Mouse (Mus musculus): ENCODE data around the gene Ap4e1. TPM values are rescaled to one million over a fixed set of nuclear protein-coding genes. Genes with fewer than 3 reads are reported as not detected.
"Not testable (repeated sequence)": the region's sequence is repeated elsewhere in the genome, so short reads cannot be mapped to it uniquely, and the experiment has no call there.

Gene Ap4e1
- polyA plus RNA-seq, 1 experiment from 2014 or later, result 12.4 TPM

- Histone ChIP-seq H3K27me3 (ENCODE audit: control insufficient read depth, insufficient read depth, low read depth, low read length) (no peaks in the 10 kb centered on the region), H3K27ac (ENCODE audit: low read length) (peak overlapping the region; percentile 30), H3K4me1 (replicated peaks; ENCODE audit: control insufficient read depth, insufficient read depth, low read length) (peaks cover 10% of the 10 kb centered on the region), H3K36me3 (ENCODE audit: control insufficient read depth, insufficient read depth, low read length) (0 out of 2 replicates have a peak, but pooled peaks cover 2% of the 10 kb centered on the region), H3K4me3 (ENCODE audit: low read length) (peak overlapping the region; percentile 88), H3K9me3 (ENCODE audit: control insufficient read depth, low read length) (no peaks in the 10 kb centered on the region), H3K9ac (ENCODE audit: low read length) (peak overlapping the region; percentile 91), H3K4me2 (ENCODE audit: low read depth, low read length) (peak overlapping the region; percentile 78)
- ATAC-seq (ENCODE audit: low read depth), result no peak
- 18% methylated on average over 11 of the region's 11 CpGs for WGBS
Observed at GRCm38 (mm10) chr2:127069781-127070434, 61.4 kb downstream of the Ap4e1 start.

GRCm38 (mm10) chr2:127070435-127070841 is 61.9 kb downstream of the Ap4e1 start, which contains the start of gene Blvra:
Gene Blvra, plus strand, starts transcription at chr2:127070665.
- Histone ChIP-seq H3K4me1 (replicated peaks; ENCODE audit: control insufficient read depth, insufficient read depth, low read length) (peaks cover 10% of the 10 kb centered on the region), H3K9me3 (ENCODE audit: control insufficient read depth, low read length) (no peaks in the 10 kb centered on the region)
- peak; percentile 100 for ATAC-seq (ENCODE audit: low read depth)

GRCm38 (mm10) chr2:127070879-127071278 is 62.4 kb downstream of the Ap4e1 start:
- Histone ChIP-seq H3K4me3 (ENCODE audit: low read length) (peak overlapping the region; percentile 88), H3K9me3 (ENCODE audit: control insufficient read depth, low read length) (no peaks in the 10 kb centered on the region), H3K27me3 (ENCODE audit: control insufficient read depth, insufficient read depth, low read depth, low read length) (no peaks in the 10 kb centered on the region), H3K4me1 (replicated peaks; ENCODE audit: control insufficient read depth, insufficient read depth, low read length) (peaks cover 10% of the 10 kb centered on the region), H3K27ac (ENCODE audit: low read length) (peak overlapping the region; percentile 47), H3K9ac (ENCODE audit: low read length) (peak overlapping the region; percentile 91), H3K4me2 (ENCODE audit: low read depth, low read length) (peak overlapping the region; percentile 78), H3K36me3 (ENCODE audit: control insufficient read depth, insufficient read depth, low read length) (0 out of 2 replicates have a peak, but pooled peaks cover 2% of the 10 kb centered on the region)
- ATAC-seq (ENCODE audit: low read depth), result no peak
- WGBS, result 6% methylated on average over 9 of the region's 9 CpGs

More at GRCm38 (mm10) chr2:127070435-127070841, 61.9 kb downstream of the Ap4e1 start, which contains the start of gene Blvra:
- WGBS, result 1% methylated on average over 22 of the region's 32 CpGs
- Histone ChIP-seq H3K36me3 (ENCODE audit: control insufficient read depth, insufficient read depth, low read length) (0 out of 2 replicates have a peak, but pooled peaks cover 2% of the 10 kb centered on the region), H3K27me3 (ENCODE audit: control insufficient read depth, insufficient read depth, low read depth, low read length) (no peaks in the 10 kb centered on the region), H3K4me3 (ENCODE audit: low read length) (peak within 1 kb of the TSS; percentile 88), H3K4me2 (ENCODE audit: low read depth, low read length) (peak within 1 kb of the TSS; percentile 78), H3K27ac (ENCODE audit: low read length) (peak within 1 kb of the TSS; percentile 47), H3K9ac (ENCODE audit: low read length) (peak within 1 kb of the TSS; percentile 91)

GRCm38 (mm10) chr2:127074116-127074515 is 65.6 kb downstream of the Ap4e1 start:
- no peak overlapping the region for H3K4me3 ChIP-seq (ENCODE audit: low read length)
- no peak for ATAC-seq (ENCODE audit: low read depth)
- no peak overlapping the region for H3K4me2 ChIP-seq (ENCODE audit: low read depth, low read length)
- H3K27me3 ChIP-seq (ENCODE audit: control insufficient read depth, insufficient read depth, low read depth, low read length), result no peaks in the 10 kb centered on the region
- no peak overlapping the region for H3K9ac ChIP-seq (ENCODE audit: low read length)
- no peaks in the 10 kb centered on the region for H3K36me3 ChIP-seq (ENCODE audit: control insufficient read depth, insufficient read depth, low read length)
- H3K27ac ChIP-seq (ENCODE audit: low read length), result no peak overlapping the region
- no peaks in the 10 kb centered on the region for H3K9me3 ChIP-seq (ENCODE audit: control insufficient read depth, low read length)
- H3K4me1 ChIP-seq (replicated peaks; ENCODE audit: control insufficient read depth, insufficient read depth, low read length), result peaks cover 10% of the 10 kb centered on the region
- WGBS, result 88% methylated on average over 2 of the region's 2 CpGs

- Histone ChIP-seq H3K36me3 (ENCODE audit: control insufficient read depth, insufficient read depth, low read length) (no peaks in the 10 kb centered on the region), H3K27me3 (ENCODE audit: control insufficient read depth, insufficient read depth, low read depth, low read length) (no peaks in the 10 kb centered on the region), H3K9me3 (ENCODE audit: control insufficient read depth, low read length) (no peaks in the 10 kb centered on the region), H3K9ac (ENCODE audit: low read length) (no peak overlapping the region), H3K4me1 (replicated peaks; ENCODE audit: control insufficient read depth, insufficient read depth, low read length) (no peaks in the 10 kb centered on the region), H3K4me2 (ENCODE audit: low read depth, low read length) (no peak overlapping the region), H3K27ac (ENCODE audit: low read length) (no peak overlapping the region), H3K4me3 (ENCODE audit: low read length) (no peak overlapping the region)
- WGBS, result 67% methylated on average over 9 of the region's 9 CpGs
- no peak for ATAC-seq (ENCODE audit: low read depth)
Observed at GRCm38 (mm10) chr2:127077611-127078010, 69.1 kb downstream of the Ap4e1 start.

- H3K4me3 ChIP-seq (ENCODE audit: low read length); H3K27ac ChIP-seq (ENCODE audit: low read length); H3K27me3 ChIP-seq (ENCODE audit: control insufficient read depth, insufficient read depth, low read depth, low read length); H3K9me3 ChIP-seq (ENCODE audit: control insufficient read depth, low read length); ATAC-seq (ENCODE audit: low read depth); H3K4me1 ChIP-seq (replicated peaks; ENCODE audit: control insufficient read depth, insufficient read depth, low read length); H3K9ac ChIP-seq (ENCODE audit: low read length); H3K4me2 ChIP-seq (ENCODE audit: low read depth, low read length); H3K36me3 ChIP-seq (ENCODE audit: control insufficient read depth, insufficient read depth, low read length): not testable (repeated sequence)
- WGBS, result 43% methylated on average over 2 of the region's 2 CpGs
Observed at GRCm38 (mm10) chr2:127079066-127079465, 70.5 kb downstream of the Ap4e1 start.

- no peak for ATAC-seq (ENCODE audit: low read depth)
- Histone ChIP-seq H3K4me2 (ENCODE audit: low read depth, low read length) (no peak overlapping the region), H3K9ac (ENCODE audit: low read length) (no peak overlapping the region), H3K27me3 (ENCODE audit: control insufficient read depth, insufficient read depth, low read depth, low read length) (no peaks in the 10 kb centered on the region), H3K27ac (ENCODE audit: low read length) (no peak overlapping the region), H3K9me3 (ENCODE audit: control insufficient read depth, low read length) (no peaks in the 10 kb centered on the region), H3K36me3 (ENCODE audit: control insufficient read depth, insufficient read depth, low read length) (no peaks in the 10 kb centered on the region), H3K4me1 (replicated peaks; ENCODE audit: control insufficient read depth, insufficient read depth, low read length) (no peaks in the 10 kb centered on the region), H3K4me3 (ENCODE audit: low read length) (no peak overlapping the region)
- 85% methylated on average over 11 of the region's 11 CpGs for WGBS
Observed at GRCm38 (mm10) chr2:127079881-127080590, 71.5 kb downstream of the Ap4e1 start.

GRCm38 (mm10) chr2:127080591-127081218 is 72.2 kb downstream of the Ap4e1 start:
- no peaks in the 10 kb centered on the region for H3K4me1 ChIP-seq (replicated peaks; ENCODE audit: control insufficient read depth, insufficient read depth, low read length)
- no peaks in the 10 kb centered on the region for H3K9me3 ChIP-seq (ENCODE audit: control insufficient read depth, low read length)
- no peak overlapping the region for H3K4me3 ChIP-seq (ENCODE audit: low read length)
- no peaks in the 10 kb centered on the region for H3K27me3 ChIP-seq (ENCODE audit: control insufficient read depth, insufficient read depth, low read depth, low read length)
- H3K27ac ChIP-seq (ENCODE audit: low read length), result no peak overlapping the region
- no peaks in the 10 kb centered on the region for H3K36me3 ChIP-seq (ENCODE audit: control insufficient read depth, insufficient read depth, low read length)
- H3K4me2 ChIP-seq (ENCODE audit: low read depth, low read length), result no peak overlapping the region
- WGBS, result 85% methylated on average over 11 of the region's 11 CpGs
- no peak overlapping the region for H3K9ac ChIP-seq (ENCODE audit: low read length)
- no peak for ATAC-seq (ENCODE audit: low read depth)

- H3K9ac ChIP-seq (ENCODE audit: low read length), result no peak overlapping the region
- 78% methylated on average over 5 of the region's 5 CpGs for WGBS
- H3K4me2 ChIP-seq (ENCODE audit: low read depth, low read length), result no peak overlapping the region
- no peak overlapping the region for H3K4me3 ChIP-seq (ENCODE audit: low read length)
- no peak overlapping the region for H3K27ac ChIP-seq (ENCODE audit: low read length)
- H3K4me1 ChIP-seq (replicated peaks; ENCODE audit: control insufficient read depth, insufficient read depth, low read length), result no peaks in the 10 kb centered on the region
- H3K27me3 ChIP-seq (ENCODE audit: control insufficient read depth, insufficient read depth, low read depth, low read length), result no peaks in the 10 kb centered on the region
- H3K36me3 ChIP-seq (ENCODE audit: control insufficient read depth, insufficient read depth, low read length), result no peaks in the 10 kb centered on the region
- ATAC-seq (ENCODE audit: low read depth), result no peak
- no peaks in the 10 kb centered on the region for H3K9me3 ChIP-seq (ENCODE audit: control insufficient read depth, low read length)
Observed at GRCm38 (mm10) chr2:127086235-127086634, 77.7 kb downstream of the Ap4e1 start.

Data from lung, embryonic 16.5 days (tissue).